In the genomic region with DNA sequence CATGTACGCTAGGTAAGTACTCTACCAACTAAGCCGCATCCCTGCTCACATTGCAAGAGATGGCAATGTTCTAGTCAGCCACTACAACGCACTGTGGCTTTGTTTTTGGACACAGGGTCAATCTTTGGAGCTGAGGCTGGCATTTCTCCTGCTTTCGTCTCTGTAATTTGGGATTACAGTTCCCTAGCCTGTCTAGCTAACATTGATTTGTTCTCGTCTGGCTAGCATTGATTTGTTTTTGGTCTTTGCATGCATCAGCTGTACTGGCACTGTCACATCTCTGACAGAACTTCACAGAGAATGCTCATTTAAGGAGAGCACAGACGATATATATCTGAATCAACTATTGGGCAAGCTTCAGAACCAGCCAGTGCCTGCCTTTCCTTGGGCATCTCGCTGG, we compare ENCODE assay signal across 31 mouse cellular contexts.
"Had no signal": no experiment of that assay in that cellular context is flagged by ENCODE, and none has a peak within 500 bp of the region (broad histone marks: within the 10 kb centered on the region; RNA-seq: fewer than 3 reads in every experiment).

No protein-coding gene starts in this region.

- ATAC-seq: liver, embryonic 12.5 days; lung, postnatal 0 days; midbrain, embryonic 13.5 days; midbrain, embryonic 15.5 days; midbrain, embryonic 16.5 days had no signal

- H3K9ac ChIP-seq: limb, embryonic 12.5 days; limb, embryonic 13.5 days; limb, embryonic 15.5 days; liver, embryonic 12.5 days; liver, embryonic 13.5 days; liver, embryonic 14.5 days; liver, embryonic 15.5 days; lung, embryonic 14.5 days; lung, embryonic 15.5 days; midbrain, embryonic 12.5 days; midbrain, embryonic 13.5 days; midbrain, embryonic 15.5 days; neural tube, embryonic 12.5 days; neural tube, embryonic 13.5 days had no signal

- H3K27me3 ChIP-seq: limb, embryonic 12.5 days; limb, embryonic 13.5 days; limb, embryonic 15.5 days; liver, embryonic 12.5 days; liver, embryonic 13.5 days; liver, embryonic 15.5 days; lung, embryonic 15.5 days; megakaryocyte, embryonic 14.5 days; midbrain, embryonic 12.5 days; midbrain, embryonic 13.5 days; midbrain, embryonic 15.5 days; neural tube, embryonic 12.5 days; neural tube, embryonic 13.5 days had no signal

- H3K27ac ChIP-seq: left cerebral cortex, adult 2 months; limb, embryonic 10.5 days; limb, embryonic 12.5 days; limb, embryonic 13.5 days; limb, embryonic 15.5 days; liver, embryonic 12.5 days; liver, embryonic 13.5 days; liver, embryonic 14.5 days; liver, embryonic 15.5 days; lung, embryonic 15.5 days; macrophage; midbrain, embryonic 10.5 days; midbrain, embryonic 12.5 days; midbrain, embryonic 13.5 days; midbrain, embryonic 15.5 days; neural tube, embryonic 12.5 days; neural tube, embryonic 13.5 days had no signal

- H3K4me1 ChIP-seq: limb, embryonic 10.5 days; limb, embryonic 12.5 days; limb, embryonic 13.5 days; limb, embryonic 15.5 days; liver, embryonic 12.5 days; liver, embryonic 13.5 days; liver, embryonic 15.5 days; lung, embryonic 15.5 days; midbrain, embryonic 10.5 days; midbrain, embryonic 12.5 days; midbrain, embryonic 13.5 days; midbrain, embryonic 15.5 days; neural tube, embryonic 12.5 days; neural tube, embryonic 13.5 days had no signal

- DNase-seq: left cerebral cortex, postnatal 4 days; liver, embryonic 13.5 days; lung, adult 18-20 months; lung, adult 2 months; lung, embryonic 14.5 days; lung, postnatal 10 days; lung, postnatal 14 days; lung, postnatal 36 days; lung, postnatal 4 days; midbrain, embryonic 14.5 days had no signal

- H3K9me3 ChIP-seq: limb, embryonic 10.5 days; limb, embryonic 12.5 days; limb, embryonic 13.5 days; limb, embryonic 15.5 days; liver, embryonic 12.5 days; liver, embryonic 13.5 days; liver, embryonic 15.5 days; lung, embryonic 15.5 days; megakaryocyte, embryonic 14.5 days; midbrain, embryonic 10.5 days; midbrain, embryonic 12.5 days; midbrain, embryonic 13.5 days; midbrain, embryonic 15.5 days; neural tube, embryonic 12.5 days; neural tube, embryonic 13.5 days had no signal

- H3K4me2 ChIP-seq: limb, embryonic 12.5 days; limb, embryonic 13.5 days; limb, embryonic 15.5 days; liver, embryonic 12.5 days; liver, embryonic 13.5 days; liver, embryonic 15.5 days; lung, embryonic 14.5 days; lung, embryonic 15.5 days; midbrain, embryonic 11.5 days; midbrain, embryonic 12.5 days; midbrain, embryonic 13.5 days; midbrain, embryonic 15.5 days; neural tube, embryonic 12.5 days; neural tube, embryonic 13.5 days had no signal

- H3K4me3 ChIP-seq: left cerebral cortex, adult 2 months; limb, embryonic 10.5 days; limb, embryonic 12.5 days; limb, embryonic 13.5 days; limb, embryonic 15.5 days; liver, embryonic 12.5 days; liver, embryonic 13.5 days; liver, embryonic 15.5 days; lung, embryonic 15.5 days; megakaryocyte, embryonic 14.5 days; midbrain, embryonic 10.5 days; midbrain, embryonic 12.5 days; midbrain, embryonic 13.5 days; midbrain, embryonic 15.5 days; myocyte; neural tube, embryonic 12.5 days; neural tube, embryonic 13.5 days had no signal
